Mouse (Mus musculus) cerebellum, postnatal 4 days (tissue): ENCODE data around the gene Ddx5.
"Not testable (repeated sequence)": the region's sequence is repeated elsewhere in the genome, so short reads cannot be mapped to it uniquely, and the experiment has no call there.

Experiments used
- DNase-seq, 2 experiments: peaks; one replicate each; pipeline ENCODE4 v3.0.0; 2022; ENCODE audit warnings: low spot score in 2 of 2, mixed read lengths in 1 of 2

The Ddx5 gene

DNA sequence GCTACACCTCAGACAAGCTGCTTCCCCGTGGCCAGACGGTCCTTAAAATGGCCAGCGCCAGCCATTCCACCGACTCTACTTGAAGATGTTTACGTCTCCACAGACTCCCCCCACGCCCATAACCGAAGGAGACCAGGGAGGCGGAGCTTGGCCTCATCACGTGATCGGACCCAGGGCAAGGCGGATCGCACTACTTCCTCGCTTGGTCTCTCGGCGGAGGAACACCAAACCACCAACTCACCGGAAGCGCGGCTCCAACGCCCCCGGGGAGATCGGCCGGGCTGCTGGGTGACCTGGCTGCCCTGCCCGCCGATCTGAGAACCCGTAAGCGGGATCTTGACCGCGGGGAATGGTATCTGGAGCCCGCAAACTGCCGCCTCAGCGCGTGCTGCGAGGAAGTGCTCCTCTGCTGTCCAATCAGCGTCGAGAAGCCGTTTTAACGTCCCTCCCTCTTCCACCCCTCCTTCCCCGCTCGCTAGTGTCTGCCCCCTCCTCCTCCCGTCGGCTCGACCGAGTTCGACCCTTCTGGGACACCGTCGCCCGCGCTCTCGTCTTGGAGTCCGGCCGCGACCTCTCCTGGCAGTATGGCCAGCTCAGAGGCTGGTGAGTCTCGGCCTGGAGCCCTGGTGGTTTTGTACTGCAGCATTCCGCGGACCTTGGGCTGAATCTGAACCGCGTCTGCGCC, at the start of gene Ddx5, which contains the start of gene Cep95:
TSS of gene Ddx5 (minus strand) at position 411 of the 685 bp plus-strand sequence.
TSS of gene Cep95 (plus strand) at position 478 of the 685 bp plus-strand sequence.
- DNase-seq, result peak; percentile 86 to 95

DNA sequence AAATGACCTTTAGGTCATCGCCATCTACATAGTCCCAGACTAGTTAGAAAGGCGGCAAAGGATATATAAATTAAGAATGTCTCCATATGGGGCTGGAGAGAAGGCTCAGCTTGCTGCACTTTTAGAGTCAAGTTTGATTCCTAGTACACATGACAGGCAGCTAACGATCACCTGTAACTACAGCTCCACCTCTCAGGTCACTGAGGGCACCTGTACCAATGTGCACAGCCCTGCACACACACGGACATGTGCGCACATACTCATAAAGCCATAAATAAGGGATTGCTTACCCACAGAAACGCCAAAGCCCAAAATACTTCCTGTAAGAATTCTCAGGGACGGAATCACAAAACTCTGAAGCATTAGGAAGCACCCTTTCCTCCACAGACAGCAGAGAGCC, 39.1 kb upstream of the Ddx5 start:
- no peak for DNase-seq

DNA sequence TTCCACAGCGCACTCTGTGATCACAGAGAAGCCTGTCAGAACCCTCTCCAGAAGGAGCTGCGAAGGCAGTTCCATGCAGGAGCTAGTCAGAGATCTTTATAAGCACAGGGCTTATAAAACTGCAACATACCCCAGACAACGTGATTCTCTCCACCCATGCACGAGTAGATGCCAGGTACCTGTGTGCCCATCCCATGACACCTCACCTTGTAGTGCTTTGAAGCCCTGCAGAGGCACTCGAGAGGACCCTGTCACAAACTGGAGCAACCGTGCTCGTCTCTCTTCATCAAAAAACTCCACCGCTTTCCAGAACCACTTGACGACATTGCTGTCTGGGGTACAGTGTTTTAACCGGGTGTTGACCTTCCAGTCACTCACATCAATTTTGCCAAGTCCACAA, 35.4 kb upstream of the Ddx5 start:
- no peak for DNase-seq

DNA sequence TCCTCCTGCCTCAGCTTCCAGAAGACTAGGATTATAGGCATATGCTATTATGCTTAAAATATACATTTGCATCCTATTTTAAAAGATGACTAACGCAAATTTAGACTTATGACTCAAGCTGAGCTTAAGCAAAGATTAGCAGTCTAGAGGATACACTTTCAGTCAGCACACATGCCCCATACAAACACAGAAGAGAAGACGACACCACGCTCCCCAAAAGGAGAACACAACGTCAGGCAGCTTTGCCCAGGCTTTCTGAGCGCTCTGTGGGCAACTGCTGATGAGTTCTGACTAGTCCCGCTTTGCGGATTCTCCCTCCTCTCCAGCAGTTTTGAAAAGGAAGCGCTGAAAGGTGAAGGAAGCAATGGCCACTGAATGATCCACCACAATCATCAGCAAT, 34.8 kb upstream of the Ddx5 start:
- DNase-seq, result no peak

DNA sequence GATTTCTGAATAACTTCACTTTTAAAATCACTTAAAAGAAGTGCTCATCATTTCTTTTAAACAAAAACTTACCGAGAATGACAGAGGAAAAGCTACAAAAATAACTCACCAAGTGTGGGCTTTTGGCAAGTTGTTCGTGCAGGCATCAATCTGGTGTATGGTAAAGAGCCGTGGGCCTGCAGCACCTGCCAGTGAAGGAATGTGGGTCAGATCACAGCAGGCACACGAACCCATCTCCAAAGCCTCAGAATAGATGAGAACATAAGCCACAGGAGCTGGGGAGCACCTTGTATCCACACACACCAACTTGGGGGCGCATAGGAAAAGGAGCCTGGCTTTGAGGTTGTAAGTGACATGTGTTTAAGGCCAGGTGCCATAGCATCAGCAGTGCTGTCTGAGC, 33.9 kb upstream of the Ddx5 start:
- no peak for DNase-seq

DNA sequence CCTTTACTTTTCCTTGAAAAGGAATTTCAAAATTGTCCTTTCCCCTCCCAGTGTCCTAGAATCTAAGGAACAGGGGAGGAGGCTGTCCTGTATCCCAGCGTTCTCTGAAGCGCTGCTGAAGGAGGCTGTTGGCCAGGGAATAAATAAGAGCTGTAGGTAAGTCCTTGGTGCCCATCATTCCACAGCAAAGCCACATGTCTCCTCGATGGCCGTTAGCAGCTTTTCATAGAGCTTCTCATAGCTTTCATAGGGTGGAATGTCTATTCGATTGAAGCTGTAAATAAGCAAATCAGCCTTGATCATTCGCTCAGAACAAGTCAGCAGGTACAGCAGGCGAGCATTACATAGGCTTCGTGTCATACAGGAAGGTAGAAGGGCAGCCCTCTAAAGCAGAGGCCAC, 33.5 kb upstream of the Ddx5 start:
- DNase-seq, result no peak

DNA sequence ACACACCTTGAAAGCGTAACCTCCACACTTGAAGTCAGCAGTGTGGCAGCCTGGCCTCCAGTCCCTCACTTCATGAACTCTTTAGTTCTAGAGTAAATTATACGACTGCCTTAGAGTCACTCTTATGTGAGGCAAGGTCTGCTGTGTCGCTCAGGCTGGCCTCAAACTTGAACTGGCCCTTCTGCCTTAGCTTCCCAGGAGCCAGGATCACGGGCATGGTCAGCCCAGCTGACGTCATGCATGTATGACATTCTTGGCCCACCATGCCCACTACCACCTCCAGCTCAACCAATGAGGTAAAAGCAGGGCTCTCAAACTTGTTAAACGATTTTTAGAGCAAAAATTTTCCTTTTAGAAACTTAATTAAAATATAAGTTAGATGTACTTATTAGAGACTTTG, 32.4 kb upstream of the Ddx5 start:
- DNase-seq, result no peak

DNA sequence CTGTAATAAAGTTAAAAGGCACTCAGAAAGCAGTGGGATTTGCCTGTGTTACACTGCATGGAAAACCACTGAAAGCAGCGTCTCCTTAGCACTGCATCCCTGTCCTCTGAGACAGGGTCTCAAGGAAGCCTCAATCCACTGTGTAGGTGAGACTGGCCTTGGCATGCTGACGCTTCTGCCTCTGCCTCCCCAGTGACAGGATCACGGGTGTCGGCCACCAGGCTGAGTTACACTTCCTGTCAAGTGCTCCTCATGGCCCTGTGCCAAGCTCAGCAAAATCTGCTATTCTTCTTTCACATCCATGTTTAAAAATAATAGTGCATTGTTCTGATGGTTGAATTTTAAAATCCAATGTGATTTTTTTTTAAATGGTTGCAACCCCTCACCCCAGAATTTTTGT, 32.0 kb upstream of the Ddx5 start:
- DNase-seq, result no peak

DNA sequence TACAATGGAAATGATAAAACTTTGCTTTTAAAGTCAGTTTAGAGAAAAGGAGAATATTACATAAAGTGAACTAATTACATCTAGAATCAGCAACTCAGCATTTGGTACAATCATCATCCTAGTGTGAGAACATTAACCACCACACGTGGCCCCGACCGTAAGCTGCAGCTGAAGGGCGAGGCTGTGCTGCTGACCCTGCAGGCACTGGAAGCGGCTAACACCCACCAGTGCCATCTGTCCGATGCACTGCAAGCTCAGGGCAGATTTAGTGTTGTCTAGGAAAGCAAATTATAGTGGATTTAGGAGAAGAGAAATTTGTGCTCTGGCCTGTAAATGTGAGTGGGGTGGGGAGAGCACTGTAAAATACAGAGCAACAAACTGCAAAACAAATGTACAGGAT, 31.3 kb upstream of the Ddx5 start:
- no peak for DNase-seq

DNA sequence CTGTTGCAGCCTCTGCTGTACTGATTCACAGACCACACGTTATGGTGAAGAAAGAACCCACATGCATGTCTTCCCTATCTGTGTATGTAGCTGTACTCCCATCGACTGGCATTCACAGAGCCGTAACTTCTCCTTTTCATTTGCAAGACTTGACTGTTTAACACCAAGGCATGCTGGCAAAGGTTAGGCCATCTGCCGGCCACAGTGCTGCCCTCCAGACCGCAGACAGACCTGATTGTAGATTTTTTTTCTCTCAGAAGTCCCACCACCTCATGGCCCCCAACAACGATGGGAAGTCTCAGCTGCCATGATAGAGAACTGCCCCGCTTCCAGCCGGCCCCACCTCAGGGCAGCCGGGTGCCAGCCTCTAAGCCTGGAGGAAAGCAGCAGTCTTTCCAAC, 30.6 kb upstream of the Ddx5 start:
- no peak for DNase-seq

DNA sequence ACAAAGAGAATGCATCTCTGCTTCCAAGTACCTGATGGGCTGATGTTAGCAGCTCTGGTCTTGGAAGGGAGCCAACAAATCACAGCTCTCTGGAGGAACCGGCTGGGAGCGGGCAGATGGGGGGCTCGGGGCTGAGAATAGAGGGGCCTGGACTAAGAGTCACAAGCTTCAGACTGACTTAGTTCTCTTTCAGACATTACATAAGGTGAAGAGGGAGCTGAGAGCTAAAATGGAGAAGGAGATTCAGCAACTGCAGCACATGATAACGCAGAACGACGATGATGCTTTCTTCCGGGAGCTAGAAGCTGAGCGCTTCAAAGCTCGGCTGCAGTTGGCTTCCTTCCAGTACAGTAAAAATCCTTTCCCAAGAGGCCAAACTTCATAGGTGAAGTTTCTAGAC, 29.4 kb upstream of the Ddx5 start:
- DNase-seq, result peak in 1 of 2 experiments; percentile 28

DNA sequence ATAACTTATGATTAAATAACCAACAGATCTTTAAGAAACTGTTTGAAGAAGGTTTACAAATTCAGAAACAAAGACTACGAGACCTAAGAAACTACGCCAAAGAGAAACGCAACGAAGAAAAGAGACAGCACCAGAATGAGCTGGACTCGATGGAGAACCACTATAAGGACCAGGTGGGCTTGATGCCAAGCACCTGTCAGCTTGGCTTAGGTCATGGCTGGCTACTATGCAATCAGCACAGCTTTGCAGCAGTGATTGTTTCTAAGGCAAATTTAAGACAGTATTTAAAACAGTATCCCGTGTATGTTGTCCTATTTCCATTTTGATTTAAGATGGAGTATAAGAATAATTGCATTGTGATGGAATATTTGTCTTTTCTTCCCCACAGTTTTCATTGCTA, 28.8 kb upstream of the Ddx5 start:
- DNase-seq, result peak in 1 of 2 experiments; percentile 72

DNA sequence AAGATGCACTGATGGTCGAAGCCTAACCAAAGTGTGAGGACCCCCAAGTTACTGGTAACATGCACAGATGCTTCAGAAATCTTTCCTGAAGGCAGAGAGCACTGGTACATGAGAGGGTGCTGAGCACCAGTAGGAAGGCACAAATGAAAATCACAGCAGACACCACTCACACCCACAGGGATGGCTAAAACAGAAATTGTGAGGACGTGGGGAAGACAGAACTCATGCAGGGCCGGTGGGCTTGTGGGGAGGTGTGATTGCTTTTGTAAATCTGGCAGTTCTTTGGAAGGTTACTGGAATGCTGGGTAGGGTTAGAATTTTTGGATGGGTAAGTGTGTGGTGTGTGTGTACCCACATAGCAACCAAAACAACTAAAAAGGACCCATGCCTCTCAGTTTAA, 28.2 kb upstream of the Ddx5 start:
- no peak for DNase-seq

DNA sequence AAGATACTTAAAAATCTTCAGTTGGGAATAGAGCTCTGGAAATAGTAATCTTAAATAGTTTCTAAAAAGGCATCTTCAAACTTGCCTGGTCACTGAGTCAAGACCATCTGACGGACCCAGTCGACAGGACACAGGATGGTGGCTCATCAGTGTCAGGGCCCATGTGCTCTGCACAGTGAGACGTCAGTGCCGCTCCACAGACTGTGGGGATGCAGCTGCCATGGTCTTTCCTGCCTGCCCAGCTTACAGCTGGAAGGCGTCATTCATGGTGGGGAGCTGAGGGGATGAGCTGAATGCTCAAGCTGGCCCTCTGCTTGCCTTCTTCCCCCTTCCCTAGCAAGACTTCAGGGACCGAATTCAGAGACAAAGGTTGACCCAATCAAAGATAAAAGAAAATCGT, 27.3 kb upstream of the Ddx5 start:
- DNase-seq, result no peak

DNA sequence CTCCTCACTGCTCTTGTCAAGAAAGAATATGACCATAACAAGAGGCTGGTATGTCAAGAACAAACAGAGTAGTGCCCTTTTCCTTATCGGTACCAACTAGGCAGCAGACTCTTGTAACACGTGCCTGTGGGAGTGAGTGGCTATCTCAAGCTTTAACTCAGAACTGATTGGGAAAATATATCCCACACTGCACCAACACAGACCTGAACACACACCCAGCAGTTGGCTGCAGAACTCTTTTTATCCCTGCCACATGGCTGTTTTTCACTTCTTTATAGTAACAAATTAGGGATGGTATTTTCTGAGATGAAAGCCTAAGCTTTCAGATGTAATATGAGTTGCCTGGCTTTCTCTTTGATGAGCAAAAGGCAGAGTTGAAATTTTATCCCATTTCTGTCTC, 26.8 kb upstream of the Ddx5 start:
- DNase-seq, result no peak

DNA sequence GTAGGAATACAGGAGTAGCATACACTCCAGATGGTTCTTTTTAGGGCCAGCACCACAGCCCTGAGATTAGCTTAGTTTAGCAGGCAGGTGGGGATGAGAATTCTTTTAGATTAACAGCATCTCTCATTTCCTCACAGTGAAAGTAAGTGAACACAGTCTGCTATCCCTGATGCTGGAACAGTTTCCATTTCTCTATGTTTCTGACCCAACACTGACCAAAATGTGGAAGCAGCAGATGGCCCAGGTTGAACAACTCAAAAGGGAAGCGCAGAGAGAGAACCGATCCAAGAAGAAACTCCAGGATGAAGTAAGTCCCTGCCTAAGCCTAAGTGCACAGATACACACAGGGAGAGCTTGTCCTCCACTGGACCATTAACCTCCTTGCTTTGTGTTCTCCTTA, 26.3 kb upstream of the Ddx5 start:
- no peak for DNase-seq

DNA sequence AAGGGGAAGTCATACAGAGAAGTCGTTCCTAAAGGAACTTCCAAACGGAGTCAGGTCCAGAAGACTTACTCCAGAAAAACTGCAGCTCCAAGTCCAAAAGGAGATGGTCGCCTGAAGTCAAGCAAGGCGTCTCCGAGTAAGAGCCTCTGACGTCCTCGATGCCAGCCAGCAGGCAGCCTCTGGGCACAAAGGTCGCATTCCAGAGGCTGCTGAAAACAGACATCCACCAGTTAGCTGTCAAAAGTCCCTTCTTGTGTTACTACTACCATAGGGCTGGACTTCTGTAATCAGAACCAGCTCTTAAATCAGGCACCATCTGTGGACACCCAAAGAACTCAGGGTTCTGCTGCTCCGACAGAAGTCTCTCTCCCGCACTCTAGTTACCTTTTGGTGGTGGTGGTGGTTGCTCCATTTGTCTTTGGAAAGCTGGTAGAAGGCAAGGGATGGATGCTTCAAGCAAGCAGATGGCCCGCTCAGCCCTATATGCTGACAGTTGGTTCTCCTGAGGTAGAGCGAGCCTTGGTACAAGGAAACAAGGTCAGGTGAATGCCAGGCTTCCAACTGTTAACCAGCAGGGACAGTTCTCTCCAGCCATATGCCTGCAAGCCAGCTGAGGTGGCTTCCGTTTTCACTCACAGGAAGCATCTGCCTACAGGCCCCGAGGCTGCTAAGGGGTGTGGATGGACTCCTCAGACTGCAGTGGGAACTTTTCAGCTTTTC, 25.8 kb upstream of the Ddx5 start:
- peak in 1 of 2 experiments; percentile 36 for DNase-seq

DNA sequence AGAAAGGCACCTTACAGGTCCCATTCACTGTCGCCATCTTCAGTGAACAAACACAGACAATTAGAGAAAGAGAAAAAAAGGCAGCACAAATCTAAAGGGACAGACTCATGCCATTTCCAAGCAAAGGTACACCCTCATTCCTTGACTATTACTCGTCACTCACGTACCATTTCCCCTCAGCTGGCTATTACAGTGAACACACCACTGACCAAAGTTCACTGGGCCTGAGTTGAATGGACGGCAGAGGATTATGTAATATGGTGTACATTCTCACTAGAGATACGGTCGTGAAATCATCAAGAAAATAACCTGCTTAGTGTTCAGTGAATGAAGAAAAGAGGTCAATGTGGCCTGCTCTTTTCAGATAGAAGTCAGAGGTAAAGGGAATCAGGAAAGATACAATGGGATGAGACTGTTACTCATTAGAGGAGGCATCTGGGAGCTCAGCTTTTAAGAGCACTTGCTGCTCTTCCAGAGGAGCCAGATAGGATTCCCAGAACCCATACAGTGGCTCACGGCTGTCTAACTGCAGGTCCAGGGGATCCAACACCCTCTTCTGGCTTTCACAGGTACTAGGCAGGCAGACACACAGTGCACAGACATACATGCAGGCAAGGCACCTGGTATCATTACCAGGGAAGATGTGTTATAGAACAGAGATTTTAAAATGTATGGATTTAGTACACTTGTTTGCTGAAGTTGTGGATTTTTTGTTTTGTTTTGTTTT, 23.6 kb upstream of the Ddx5 start:
- no peak for DNase-seq

DNA sequence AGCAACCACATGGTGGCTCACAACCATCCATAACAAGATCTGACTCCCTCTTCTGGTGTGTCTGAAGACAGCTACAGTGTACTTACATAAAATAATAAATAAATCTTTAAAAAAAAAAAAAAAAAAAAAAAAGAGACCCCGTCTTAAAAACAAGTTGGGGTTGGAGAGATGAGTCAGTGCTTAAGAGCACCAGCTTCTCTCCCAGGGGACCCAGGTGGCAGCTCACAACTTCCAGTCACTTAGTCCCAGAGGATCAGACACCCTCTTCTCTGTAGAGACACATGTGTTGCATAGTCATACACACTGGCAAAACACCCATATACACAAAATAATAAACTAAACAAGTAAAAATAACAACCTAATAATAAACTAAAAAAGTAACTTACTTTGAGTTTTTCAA, 18.5 kb upstream of the Ddx5 start:
- DNase-seq, result not testable (repeated sequence)

DNA sequence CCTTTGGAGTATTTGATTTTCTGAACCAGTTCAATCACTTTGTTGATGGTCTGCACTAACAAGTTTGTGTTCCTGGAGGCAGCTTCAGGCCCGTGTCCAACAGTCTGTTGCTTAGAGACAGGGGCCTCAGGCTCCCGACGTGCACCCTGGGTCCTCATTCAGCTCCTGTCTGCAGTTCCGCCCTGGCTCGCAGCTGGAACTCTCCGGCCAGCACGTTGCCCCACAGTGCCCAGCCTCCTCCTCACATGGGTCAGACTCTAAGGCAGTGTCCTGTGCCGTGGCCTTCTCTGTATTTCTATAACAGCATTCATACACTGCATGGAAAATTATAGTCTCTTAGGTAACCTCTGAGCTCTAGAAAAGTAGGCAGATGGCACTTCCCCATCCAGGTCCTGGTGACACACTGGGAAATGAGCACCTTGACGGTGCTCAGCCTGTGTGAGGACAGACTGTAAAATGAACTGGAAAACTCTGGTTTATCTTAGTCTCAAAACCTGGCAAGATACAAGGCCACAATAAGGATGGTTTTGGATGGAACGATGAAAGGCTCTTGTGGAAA, 13.2 kb upstream of the Ddx5 start:
- no peak for DNase-seq

DNA sequence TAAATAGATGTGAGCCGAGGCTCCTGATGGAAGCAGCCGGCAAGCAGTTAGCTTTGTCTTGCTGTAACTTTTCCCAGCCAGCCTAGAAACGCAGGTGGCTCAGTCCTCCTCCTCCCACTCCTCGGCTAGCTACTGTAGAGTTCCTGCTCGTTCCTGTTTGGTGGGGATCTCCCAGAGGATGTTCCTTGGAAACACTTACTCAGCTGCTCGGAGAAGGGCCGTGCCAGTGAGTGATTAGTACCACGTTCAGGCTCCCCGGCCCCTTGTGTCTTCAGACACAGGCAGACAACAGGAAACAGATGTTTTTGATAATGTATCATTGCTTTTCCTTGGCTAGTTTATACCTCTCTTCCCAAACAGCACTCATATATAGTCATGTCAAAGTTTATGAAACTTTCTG, 6.7 kb upstream of the Ddx5 start:
- DNase-seq, result no peak

DNA sequence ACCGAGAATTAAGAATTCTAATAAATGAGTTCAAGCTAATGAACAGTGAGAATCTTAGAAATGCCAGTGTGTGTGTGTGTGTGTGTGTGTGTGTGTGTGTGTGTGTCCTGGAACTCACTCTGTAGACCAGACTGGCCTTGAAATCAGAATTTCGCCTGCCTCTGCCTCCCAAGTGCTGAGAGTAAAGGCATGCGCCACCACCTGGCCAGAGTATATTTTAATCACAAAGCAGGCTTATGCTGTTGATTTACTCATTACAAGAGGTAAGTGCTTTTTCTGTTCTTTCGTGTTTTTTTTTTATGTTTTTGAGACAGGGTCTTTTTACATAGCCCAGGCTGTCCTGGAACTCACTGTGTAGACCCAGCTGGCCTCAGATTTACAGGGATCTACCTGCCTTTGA, 4.9 kb upstream of the Ddx5 start:
- no peak for DNase-seq

DNA sequence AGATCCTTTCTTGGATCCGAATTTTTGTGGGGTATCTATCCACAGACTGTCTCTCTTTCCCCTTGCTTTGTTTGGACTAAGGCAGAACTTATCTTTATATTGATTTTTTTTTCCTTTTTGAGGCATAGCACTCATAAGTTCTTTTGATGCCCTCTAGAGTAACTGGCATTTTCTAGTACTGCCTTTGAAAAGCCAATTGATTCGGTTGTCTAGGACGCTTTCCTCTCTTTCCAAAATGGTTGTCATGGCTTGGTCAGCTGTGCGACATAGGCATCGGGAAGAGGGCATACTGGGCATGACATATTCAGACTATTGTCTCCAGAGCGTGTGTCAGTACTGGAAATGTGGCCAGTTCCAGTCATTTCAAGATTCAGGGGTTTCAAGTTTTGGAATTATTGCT, 664 bp upstream of the Ddx5 start:
- no peak for DNase-seq
